Mouse (Mus musculus) midbrain, postnatal 0 days (tissue): Measurements from ENCODE around the gene Dclre1b. TPM values are rescaled to one million over a fixed set of nuclear protein-coding genes. Genes with fewer than 3 reads are reported as not detected.
"Not testable (repeated sequence)": the region's sequence is repeated elsewhere in the genome, so short reads cannot be mapped to it uniquely, and the experiment has no call there.

ENCODE experiments used
- ATAC-seq: fragments of 200-750 bp; cut with Nextera tagmentation; 2 replicates; pipeline ENCODE4 v1.8.0; 2017; ENCODE audit warnings: moderate number of reproducible peaks, mild to moderate bottlenecking, moderate TSS enrichment, moderate library complexity; ENCODE audit not compliant: low FRiP score
- DNase-seq: peaks from one replicate; pipeline ENCODE4 v3.0.0-alpha.2; 2015; ENCODE audit warnings: low spot score
- H3K27ac ChIP-seq: fragments of 300-500 bp; sonication (generic); 2 replicates; pipeline ENCODE4 v1.5.1; 2014; ENCODE audit warnings: low read depth, mild to moderate bottlenecking, low read length, mixed read lengths
- H3K27me3 ChIP-seq: fragments of 300-500 bp; sonication (generic); 2 replicates; pipeline ENCODE4 v1.6.1; 2014; ENCODE audit warnings: low read length, control low read depth, mixed read lengths; ENCODE audit not compliant: insufficient read depth
- H3K36me3 ChIP-seq: fragments of 300-500 bp; sonication (generic); 2 replicates; pipeline ENCODE4 v1.6.1; 2014; ENCODE audit warnings: low read length, control low read depth, mixed read lengths; ENCODE audit not compliant: insufficient read depth
- H3K4me1 ChIP-seq: fragments of 300-500 bp; sonication (generic); 2 replicates; pipeline ENCODE4 v1.6.1; 2014; ENCODE audit warnings: mild to moderate bottlenecking, control low read depth, antibody characterized with exemption, low read length, mixed read lengths; ENCODE audit not compliant: insufficient read depth
- H3K4me2 ChIP-seq: fragments of 300-500 bp; sonication (generic); 2 replicates; pipeline ENCODE4 v1.6.1; 2014; ENCODE audit warnings: low read depth, mild to moderate bottlenecking, low read length, mixed read lengths; ENCODE audit not compliant: poor library complexity, severe bottlenecking
- H3K4me3 ChIP-seq: fragments of 300-500 bp; sonication (generic); 2 replicates; pipeline ENCODE4 v1.5.1; 2014; ENCODE audit warnings: low read depth, mild to moderate bottlenecking, low read length, moderate library complexity
- H3K9ac ChIP-seq: fragments of 300-500 bp; sonication (generic); replicated peaks from 2 replicates; pipeline ENCODE4 v1.6.1; 2014; ENCODE audit warnings: mild to moderate bottlenecking, low read length, moderate library complexity, mixed read lengths; ENCODE audit not compliant: poor library complexity, severe bottlenecking
- H3K9me3 ChIP-seq: fragments of 300-500 bp; sonication (generic); 2 replicates; pipeline ENCODE4 v1.6.1; 2016; ENCODE audit warnings: low read length, control low read depth
- CTCF ChIP-seq: IDR thresholded peaks from 2 replicates; pipeline ENCODE4 v1.5.1; 2016; ENCODE audit warnings: antibody characterized with exemption, mild to moderate bottlenecking
- WGBS: fragments of 180-500 bp; shearing (Covaris S2); extraction: QIAGEN DNeasy Blood & Tissue Kit; methylation state at CpG from one replicate; pipeline ENCODE4 v1.1.7; 2014; 5-methylcytosine and 5-hydroxymethylcytosine counted together
- polyA plus RNA-seq: library from polyadenylated mRNA; unstranded; fragments of >200 nt; fragmentation: Nextera tagmentation; extraction: Ambion mirVana; gene quantifications from 2 replicates; pipeline ENCODE4 v1.2.1, GENCODE M21; 2015
- total RNA-seq: library from RNA; depleted of rRNA; stranded (reverse); fragments of >200 nt; gene quantifications from 2 replicates; pipeline ENCODE4 v1.2.3, GENCODE M21; 2014

The Dclre1b gene
- total and polyA plus RNA-seq, 2 experiments from 2014 or later: 6.9 to 16.2 TPM

- DNase-seq (no peak), ATAC-seq (no peak)
- H3K4me1 ChIP-seq: no peaks in the 10 kb centered on the region
- no peak overlapping the region for H3K9ac ChIP-seq
- no peaks in the 10 kb centered on the region for H3K9me3 ChIP-seq
- TF ChIP-seq CTCF: no peak
- 91% methylated on average over 8 of the region's 8 CpGs for WGBS
- H3K36me3 ChIP-seq: no peaks in the 10 kb centered on the region
- H3K27me3 ChIP-seq: no peaks in the 10 kb centered on the region
- H3K27ac ChIP-seq: no peak overlapping the region
- H3K4me3 ChIP-seq: no peak overlapping the region
- H3K4me2 ChIP-seq: no peak overlapping the region
Observed at GRCm38 (mm10) chr3:103851882-103852281, 42.6 kb upstream of the Dclre1b start.

- H3K4me1 ChIP-seq: no peaks in the 10 kb centered on the region
- H3K9me3 ChIP-seq: no peaks in the 10 kb centered on the region
- no peaks in the 10 kb centered on the region for H3K36me3 ChIP-seq
- no peak overlapping the region for H3K4me2 ChIP-seq
- TF ChIP-seq CTCF: no peak
- no peak overlapping the region for H3K9ac ChIP-seq
- DNase-seq (no peak), ATAC-seq (no peak)
- H3K27ac ChIP-seq: no peak overlapping the region
- H3K4me3 ChIP-seq: no peak overlapping the region
- no peaks in the 10 kb centered on the region for H3K27me3 ChIP-seq
- WGBS: 90% methylated on average over 6 of the region's 6 CpGs
Observed at GRCm38 (mm10) chr3:103851481-103851880, 42.2 kb upstream of the Dclre1b start.

GRCm38 (mm10) chr3:103850644-103851363 is 41.6 kb upstream of the Dclre1b start:
- ATAC-seq: no peak
- WGBS: 80% methylated on average over 9 of the region's 9 CpGs
- no peak overlapping the region for H3K4me2 ChIP-seq

GRCm38 (mm10) chr3:103840946-103841345 is 31.7 kb upstream of the Dclre1b start:
- 94% methylated on average over 7 of the region's 7 CpGs for WGBS
- ATAC-seq, H3K4me2 ChIP-seq, H3K4me3 ChIP-seq, H3K9me3 ChIP-seq, H3K4me1 ChIP-seq, H3K9ac ChIP-seq, H3K27ac ChIP-seq, H3K36me3 ChIP-seq, H3K27me3 ChIP-seq, DNase-seq: not testable (repeated sequence)

More at GRCm38 (mm10) chr3:103850644-103851363, 41.6 kb upstream of the Dclre1b start:
- Histone ChIP-seq H3K9ac (no peak overlapping the region), H3K4me1 (no peaks in the 10 kb centered on the region), H3K27ac (no peak overlapping the region), H3K27me3 (no peaks in the 10 kb centered on the region), H3K9me3 (no peaks in the 10 kb centered on the region), H3K36me3 (no peaks in the 10 kb centered on the region), H3K4me3 (no peak overlapping the region)
- DNase-seq: no peak
- no peak for TF ChIP-seq CTCF

GRCm38 (mm10) chr3:103840195-103840594 is 31.0 kb upstream of the Dclre1b start:
- H3K27ac ChIP-seq, H3K9ac ChIP-seq, H3K4me1 ChIP-seq, H3K36me3 ChIP-seq, H3K9me3 ChIP-seq, H3K4me3 ChIP-seq, ATAC-seq, DNase-seq, H3K4me2 ChIP-seq, H3K27me3 ChIP-seq: not testable (repeated sequence)
- 83% methylated on average over 3 of the region's 3 CpGs for WGBS

- Histone ChIP-seq H3K4me3 (no peak overlapping the region), H3K9me3 (no peaks in the 10 kb centered on the region), H3K9ac (no peak overlapping the region), H3K4me1 (no peaks in the 10 kb centered on the region), H3K27ac (no peak overlapping the region), H3K4me2 (no peak overlapping the region), H3K27me3 (no peaks in the 10 kb centered on the region), H3K36me3 (no peaks in the 10 kb centered on the region)
- DNase-seq (no peak), ATAC-seq (no peak)
- TF ChIP-seq CTCF: no peak
- 92% methylated on average over 6 of the region's 6 CpGs for WGBS
Observed at GRCm38 (mm10) chr3:103839711-103840110, 30.5 kb upstream of the Dclre1b start.
